Mouse (Mus musculus) ES-Bruce4 (cell line): ENCODE measurements at regions not wholly inside any gene's neighbourhood (a gene's known extent, or its start where the extent isn't known, plus 50 kb on each side); places are given as distances from the start of the nearest gene placed in this dataset.
A peak's percentile ranks its signal among the peaks of the same experiment; 100 is the strongest.

Experiments used
- H3K27ac ChIP-seq: 2 replicates; pipeline ENCODE4 v1.5.1; 2012; ENCODE audit warnings: low read length, inconsistent platforms; ENCODE audit not compliant: insufficient read depth
- H3K27me3 ChIP-seq: 2 replicates; pipeline ENCODE4 v1.6.1; 2012; ENCODE audit warnings: mild to moderate bottlenecking, low read length, inconsistent platforms; ENCODE audit not compliant: control insufficient read depth, poor library complexity, insufficient read depth, severe bottlenecking
- H3K36me3 ChIP-seq: 2 replicates; pipeline ENCODE4 v1.6.1; 2012; ENCODE audit warnings: inconsistent platforms, mild to moderate bottlenecking, low read length, moderate library complexity; ENCODE audit not compliant: control insufficient read depth, poor library complexity, insufficient read depth, severe bottlenecking
- H3K4me1 ChIP-seq: one replicate; pipeline ENCODE4 v1.8.1; 2011; ENCODE audit warnings: low read length; ENCODE audit not compliant: control insufficient read depth, insufficient read depth
- H3K4me3 ChIP-seq: 2 replicates; pipeline ENCODE4 v1.5.1; 2011; ENCODE audit warnings: low read depth, mild to moderate bottlenecking, low read length
- H3K9ac ChIP-seq: 2 replicates; pipeline ENCODE4 v1.6.1; 2012; ENCODE audit warnings: low read depth, mild to moderate bottlenecking, inconsistent platforms; ENCODE audit not compliant: poor library complexity, severe bottlenecking
- H3K9me3 ChIP-seq: replicated peaks from 2 replicates; pipeline ENCODE4 v1.6.1; 2012; ENCODE audit warnings: mild to moderate bottlenecking, low read length, inconsistent platforms; ENCODE audit not compliant: control insufficient read depth, poor library complexity, insufficient read depth, severe bottlenecking
- CTCF ChIP-seq: IDR thresholded peaks from one replicate; pipeline ENCODE4 v1.8.1; 2011; ENCODE audit warnings: low read depth, low read length
- EP300 ChIP-seq: IDR thresholded peaks from 2 replicates; pipeline ENCODE4 v1.6.1; 2011; ENCODE audit warnings: low read depth, low read length; ENCODE audit not compliant: insufficient read depth
- POLR2A ChIP-seq: IDR thresholded peaks from one replicate; pipeline ENCODE4 v1.8.1; 2011; ENCODE audit warnings: low read length; ENCODE audit not compliant: insufficient read depth

DNA sequence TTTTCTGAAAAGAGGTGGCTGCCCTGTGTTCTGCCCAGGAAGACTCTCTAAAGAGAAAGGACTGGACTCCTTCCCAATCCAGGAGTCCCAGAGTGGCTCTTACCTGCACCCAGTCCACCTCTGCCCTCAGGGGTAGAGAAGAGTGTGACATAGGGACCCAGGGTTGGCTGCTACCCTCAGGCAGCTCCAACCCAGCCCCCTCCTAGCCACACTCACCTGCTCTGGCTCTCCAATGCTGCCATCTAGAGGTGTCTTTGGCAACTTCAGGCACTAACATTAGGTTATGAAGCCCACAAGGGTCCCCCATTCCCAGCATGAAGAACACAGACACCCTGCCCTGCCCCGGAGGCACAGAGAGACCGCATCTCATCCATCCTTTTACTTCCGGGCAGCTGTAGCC, 82.4 kb upstream of the Csf3r start:
- no peak overlapping the region for H3K27ac ChIP-seq
- H3K36me3 ChIP-seq = no peaks in the 10 kb centered on the region
- no peak overlapping the region for H3K4me3 ChIP-seq
- peak overlapping the region; percentile 9; the same call in 1 of the 2 replicates for H3K9ac ChIP-seq
- H3K4me1 ChIP-seq = no peaks in the 10 kb centered on the region
- no peak for TF ChIP-seq POLR2A
- no peak for TF ChIP-seq EP300
- peak; percentile 84 for TF ChIP-seq CTCF
- H3K27me3 ChIP-seq = no peaks in the 10 kb centered on the region
- no peaks in the 10 kb centered on the region for H3K9me3 ChIP-seq

DNA sequence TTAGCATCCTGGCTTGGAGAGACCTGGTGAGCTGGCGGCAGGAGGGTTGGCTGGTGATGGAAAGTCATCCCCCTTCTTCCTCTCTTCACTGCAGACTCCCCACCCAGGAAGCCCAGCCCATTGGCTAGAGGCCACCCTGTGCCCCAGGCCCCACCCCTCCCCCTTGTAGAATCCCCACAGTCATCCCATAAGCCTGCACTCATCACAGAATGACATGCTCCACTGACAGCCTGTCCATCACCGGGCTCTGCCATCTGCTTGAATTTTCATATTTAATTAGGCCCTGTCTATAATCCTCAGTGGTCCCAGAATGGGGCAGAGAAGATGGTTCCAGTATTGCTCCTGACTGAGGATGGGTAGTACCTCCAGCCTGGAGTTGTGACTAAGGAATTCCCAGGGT, 79.3 kb upstream of the Csf3r start:
- no peaks in the 10 kb centered on the region for H3K36me3 ChIP-seq
- no peak for TF ChIP-seq CTCF
- TF ChIP-seq POLR2A = no peak
- no peak for TF ChIP-seq EP300
- no peak overlapping the region for H3K4me3 ChIP-seq
- no peak overlapping the region for H3K27ac ChIP-seq
- H3K4me1 ChIP-seq = no peaks in the 10 kb centered on the region
- no peak overlapping the region for H3K9ac ChIP-seq
- no peaks in the 10 kb centered on the region for H3K9me3 ChIP-seq
- H3K27me3 ChIP-seq = no peaks in the 10 kb centered on the region

DNA sequence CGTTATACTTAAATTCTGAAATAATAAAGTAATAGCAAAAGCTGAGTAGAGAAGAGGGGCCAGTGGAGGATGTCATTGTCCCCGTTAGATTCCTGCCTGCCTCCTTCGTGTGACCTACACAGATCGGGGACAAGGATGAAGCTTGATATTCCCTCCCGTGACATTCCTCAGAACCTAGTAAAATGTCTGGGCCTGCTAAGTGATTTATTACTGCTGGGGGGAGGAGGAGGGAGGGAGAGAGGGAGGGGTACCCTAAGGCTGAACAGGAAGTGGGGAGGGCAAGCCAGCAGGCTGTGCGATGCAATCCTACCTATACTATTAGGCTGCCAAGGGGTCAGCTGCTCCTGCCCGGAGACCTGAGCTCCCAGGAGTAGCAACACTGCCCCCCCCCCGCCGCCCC, 64.9 kb upstream of the Csf3r start:
- Histone ChIP-seq H3K9me3 (no peaks in the 10 kb centered on the region), H3K9ac (no peak overlapping the region), H3K4me1 (no peaks in the 10 kb centered on the region), H3K4me3 (no peak overlapping the region), H3K27ac (no peak overlapping the region), H3K36me3 (no peaks in the 10 kb centered on the region), H3K27me3 (no peaks in the 10 kb centered on the region)
- no peak for TF ChIP-seq CTCF
- no peak for TF ChIP-seq POLR2A
- no peak for TF ChIP-seq EP300

DNA sequence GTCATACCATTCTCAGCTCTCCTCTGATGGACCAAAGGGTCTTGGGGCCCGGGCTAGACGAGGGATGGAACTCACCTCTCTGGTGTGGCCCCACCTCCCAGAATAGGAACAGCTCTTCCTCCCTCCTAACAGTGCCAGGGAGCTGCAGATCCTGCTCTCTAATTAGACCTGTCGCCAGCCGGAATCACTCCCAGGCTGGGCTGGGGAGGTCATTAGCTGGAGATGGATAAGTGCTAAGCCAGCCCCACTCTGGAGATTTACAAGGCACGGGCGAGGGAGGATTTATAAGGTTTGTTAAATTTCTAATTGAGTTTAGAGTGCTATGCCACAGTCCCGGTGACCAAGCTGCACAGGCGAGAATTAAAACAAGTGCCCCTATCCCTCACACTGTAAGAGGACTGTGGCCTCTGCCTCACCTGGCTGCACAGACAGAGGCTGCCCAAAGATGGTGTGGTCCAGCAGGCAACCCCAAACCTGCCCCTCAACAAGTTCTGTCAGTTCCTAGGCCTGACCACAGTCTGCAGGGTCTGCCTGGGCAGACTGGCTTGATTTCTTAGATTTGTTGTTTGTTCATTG, 63.6 kb upstream of the Csf3r start:
- H3K9me3 ChIP-seq = no peaks in the 10 kb centered on the region
- no peak for TF ChIP-seq POLR2A
- TF ChIP-seq EP300 = no peak
- no peak for TF ChIP-seq CTCF
- H3K4me1 ChIP-seq = no peaks in the 10 kb centered on the region
- H3K36me3 ChIP-seq = no peaks in the 10 kb centered on the region
- H3K4me3 ChIP-seq = no peak overlapping the region
- H3K9ac ChIP-seq = no peak overlapping the region
- no peaks in the 10 kb centered on the region for H3K27me3 ChIP-seq
- no peak overlapping the region for H3K27ac ChIP-seq

DNA sequence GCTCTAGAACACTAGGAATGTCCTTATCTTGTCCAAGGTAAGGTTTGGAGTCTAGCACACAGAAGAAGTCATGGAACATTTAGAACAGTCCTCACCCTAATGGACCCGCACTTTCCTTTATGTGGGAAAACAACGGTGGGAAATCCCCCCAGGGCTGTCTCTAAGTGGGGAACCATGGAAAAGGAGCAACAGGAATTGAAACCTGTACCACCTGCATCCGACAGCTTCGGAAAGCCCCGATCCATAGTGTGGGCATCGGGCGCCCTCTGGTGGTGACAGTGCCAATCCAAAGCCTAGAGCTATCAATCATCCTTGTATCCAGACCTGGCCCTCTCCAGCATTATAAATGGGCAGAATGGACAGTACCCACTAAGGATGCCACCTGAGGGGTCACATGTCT, 61.7 kb upstream of the Csf3r start:
- H3K9me3 ChIP-seq = no peaks in the 10 kb centered on the region
- TF ChIP-seq CTCF (peak; percentile 96), EP300 (no peak), POLR2A (no peak)
- no peak overlapping the region for H3K4me3 ChIP-seq
- no peaks in the 10 kb centered on the region for H3K27me3 ChIP-seq
- no peak overlapping the region for H3K9ac ChIP-seq
- no peaks in the 10 kb centered on the region for H3K4me1 ChIP-seq
- no peaks in the 10 kb centered on the region for H3K36me3 ChIP-seq
- no peak overlapping the region for H3K27ac ChIP-seq
